Mouse (Mus musculus) heart, postnatal 0 days (tissue): Measurements from ENCODE around the gene Fam126a.

Experiments used
- CTCF ChIP-seq: IDR thresholded peaks from 2 replicates; pipeline ENCODE4 v1.5.1; 2016; ENCODE audit warnings: antibody characterized with exemption, control low read depth, low read depth
- EP300 ChIP-seq: IDR thresholded peaks from 2 replicates; pipeline ENCODE4 v1.6.1; 2016; ENCODE audit warnings: antibody characterized with exemption, low read depth

- TF ChIP-seq CTCF (no peak), EP300 (no peak)
Observed at GRCm38 (mm10) chr5:24068955-24069354, 38.5 kb upstream of the Fam126a start.
